Comparison of ENCODE assay signal across 8 mouse cellular contexts in the genomic region with DNA sequence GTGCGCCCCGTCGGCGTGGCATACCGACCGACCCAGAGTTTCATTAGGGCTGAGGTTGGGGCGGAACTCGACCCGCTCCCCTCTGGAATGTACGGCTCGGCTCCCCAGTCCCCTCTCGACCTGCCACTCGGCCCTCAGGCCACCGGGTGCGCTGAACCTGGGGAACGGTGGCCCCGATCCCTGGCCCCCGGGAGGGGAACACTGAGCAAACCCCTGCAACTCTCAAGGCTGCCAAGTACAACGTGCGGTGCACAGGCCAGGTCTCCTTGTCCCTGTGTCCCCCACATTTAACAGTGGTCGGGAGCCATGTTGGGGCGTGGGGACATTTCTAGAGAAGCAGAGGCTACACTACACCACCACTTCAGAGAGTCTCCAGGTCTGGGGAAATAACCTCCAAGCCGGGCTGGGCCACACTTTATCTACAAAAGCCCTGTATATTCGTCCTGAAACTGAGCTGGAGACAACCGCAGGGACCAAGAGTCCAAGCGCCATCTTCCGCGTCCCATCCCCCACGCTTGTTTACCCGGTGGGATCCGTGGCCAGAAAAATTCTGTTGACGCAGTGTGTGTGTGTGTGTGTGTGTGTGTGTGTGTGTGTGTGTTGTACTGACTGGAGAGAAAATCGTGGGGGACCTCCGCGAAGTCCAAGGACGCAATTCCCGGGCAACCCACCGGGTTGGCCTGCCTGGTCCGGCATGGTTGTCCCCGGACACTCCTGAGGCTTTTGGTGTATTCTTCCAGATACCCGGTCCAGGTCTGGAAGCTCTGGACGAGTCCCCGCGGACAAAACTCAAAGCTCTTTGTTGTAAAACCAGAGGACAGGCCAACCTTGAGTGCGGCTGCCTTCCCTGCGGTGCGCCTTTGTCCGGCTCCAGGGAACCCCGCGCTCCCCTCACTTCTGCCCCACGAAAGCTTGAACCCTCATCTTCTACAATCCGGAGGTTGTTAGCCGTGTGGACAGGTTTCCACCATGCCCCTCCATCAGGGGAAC. TPM values are rescaled to one million over a fixed set of nuclear protein-coding genes. Genes with fewer than 3 reads are reported as not detected.
DNase-seq lines count a peak whose midpoint lies in the region; ATAC-seq and TF ChIP-seq lines count a peak whose summit lies in the region.

No protein-coding gene starts in this region.

- TF ChIP-seq CTCF in C2C12 (IDR thresholded peaks at IDR 0.05; ENCODE audit: control insufficient read depth, insufficient read depth, insufficient read length) = no peak

- peak overlapping the region; percentile 92 for H3K4me2 ChIP-seq in forebrain, embryonic 12.5 days

- peak overlapping the region; percentile 98 for H3ac ChIP-seq in C2C12 (ENCODE audit: control insufficient read depth, insufficient read length, low read depth)

- H3K79me2 ChIP-seq in C2C12 (ENCODE audit: control insufficient read depth, insufficient read depth) = peaks cover 64% of the 10 kb centered on the region

- H3K9me3 ChIP-seq in forebrain, embryonic 12.5 days = no peaks in the 10 kb centered on the region

- H3K27me3 ChIP-seq in C2C12 (ENCODE audit: control insufficient read depth, insufficient read depth, insufficient read length) = no peaks in the 10 kb centered on the region
- no peaks in the 10 kb centered on the region for H3K27me3 ChIP-seq in forebrain, embryonic 12.5 days

- H3K4me3 ChIP-seq in C2C12 (ENCODE audit: insufficient read depth, poor library complexity, severe bottlenecking) = peak overlapping the region; percentile 75
- H3K4me3 ChIP-seq in forebrain, embryonic 12.5 days (replicated peaks) = peak overlapping the region; percentile 96

- no peaks in the 10 kb centered on the region for H3K36me3 ChIP-seq in C2C12 (ENCODE audit: control insufficient read depth, insufficient read depth)
- no peaks in the 10 kb centered on the region for H3K36me3 ChIP-seq in forebrain, embryonic 12.5 days (replicated peaks)

- H3K79me3 ChIP-seq in C2C12 (ENCODE audit: low read depth) = peaks cover 45% of the 10 kb centered on the region

- intact Hi-C loops in heart, postnatal 10 days (cut with DNase I) = loop anchor here (2.0 kb wide), 1 partner anchor 56 kb away; no protein-coding TSS in a partner anchor

- H3K27ac ChIP-seq in forebrain, embryonic 12.5 days = peak overlapping the region; percentile 100

- DNase-seq in adrenal gland, postnatal 36 days = peak; percentile 68 to 82
- peak; percentile 83 to 88 for DNase-seq in heart, postnatal 10 days
- DNase-seq in kidney, postnatal 4 days = peak; percentile 85 to 88
- peak; percentile 75 to 80 for DNase-seq in lung, adult 18-20 months
- peak; percentile 68 for DNase-seq in ovary, postnatal 36 days (ENCODE audit: low spot score)

- H3K4me1 ChIP-seq in forebrain, embryonic 12.5 days = peaks cover 38% of the 10 kb centered on the region

- H3K9ac ChIP-seq in forebrain, embryonic 12.5 days = peak overlapping the region; percentile 98

- under 1% methylated on average over 50 of the region's 53 CpGs for WGBS in forebrain, embryonic 12.5 days

- no peak for ATAC-seq in forebrain, embryonic 12.5 days (ENCODE audit: low FRiP score)
- ATAC-seq in megakaryocyte-erythroid progenitor cell, adult 5-6 weeks (replicated peaks; ENCODE audit: low FRiP score, low TSS enrichment, poor library complexity, severe bottlenecking) = no peak

TF ChIP-seq in C2C12, 6 proteins besides CTCF, POLR2A, EP300 and RAD21:
- TF ChIP-seq FOSL1 (IDR thresholded peaks at IDR 0.05; ENCODE audit: insufficient read depth, low read length, poor library complexity, severe bottlenecking) (no peak), CEBPB (IDR thresholded peaks at IDR 0.05; ENCODE audit: low read depth) (no peak), MYOD1 (IDR thresholded peaks at IDR 0.05; ENCODE audit: control insufficient read depth, insufficient read length, low read depth) (no peak)

RNA-seq across cellular contexts. Expression of gene Tnrc18, which starts 3.1 kb away (rescaled TPM):
- polyA plus RNA-seq in C2C12 (2012; fragmentation: generic; extraction: Trizol) = 44.3 TPM
- total RNA-seq in adrenal gland, postnatal 36 days (2021) = 10 to 100 TPM; 79.8 to 81.9 TPM
- polyA plus RNA-seq in forebrain, embryonic 12.5 days (2016; fragmentation: Nextera tagmentation; extraction: Ambion mirVana) = 56.8 and 64.6 TPM in 2 replicates
- total RNA-seq in heart, postnatal 10 days (2021) = 10 to 100 TPM; 80.1 to 91.3 TPM
- 8.8 and 11.7 TPM in 2 replicates for total RNA-seq in megakaryocyte-erythroid progenitor cell, adult 5-6 weeks (2014; fragmentation: Nextera tagmentation)
- total RNA-seq in megakaryocyte-erythroid progenitor cell, adult 5-6 weeks (2017) = 0.85 and 4.2 TPM in 2 replicates

Comparison
In these comparisons a context has a peak if more than half of its experiments do, and no peak if none do; other contexts are left out.
1. RNA of gene Tnrc18, which starts 3.1 kb away (total RNA-seq): 80.1 to 91.3 TPM in heart, postnatal 10 days and 79.8 to 81.9 TPM in adrenal gland, postnatal 36 days; 0.85 to 11.7 TPM in megakaryocyte-erythroid progenitor cell, adult 5-6 weeks; every median in the first group is over 4 times any median in the second.
2. Peak in every context shown above with its lines, with median percentiles within 50 percentile points of each other: DNase-seq.